Mouse (Mus musculus) naive thymus-derived CD4-positive, alpha-beta T cell, adult 5 months (primary cell): Measurements from ENCODE around the gene Gm5129. TPM values are rescaled to one million over a fixed set of nuclear protein-coding genes. Genes with fewer than 3 reads are reported as not detected.

Experiments
- polyA plus RNA-seq: library from polyadenylated mRNA; unstranded; fragments of 100-300 nt; shearing (Covaris generic); gene quantifications from one replicate; pipeline ENCODE4 v1.2.1, GENCODE M21; 2017

Gene Gm5129
- polyA plus RNA-seq, result not detected

DNA sequence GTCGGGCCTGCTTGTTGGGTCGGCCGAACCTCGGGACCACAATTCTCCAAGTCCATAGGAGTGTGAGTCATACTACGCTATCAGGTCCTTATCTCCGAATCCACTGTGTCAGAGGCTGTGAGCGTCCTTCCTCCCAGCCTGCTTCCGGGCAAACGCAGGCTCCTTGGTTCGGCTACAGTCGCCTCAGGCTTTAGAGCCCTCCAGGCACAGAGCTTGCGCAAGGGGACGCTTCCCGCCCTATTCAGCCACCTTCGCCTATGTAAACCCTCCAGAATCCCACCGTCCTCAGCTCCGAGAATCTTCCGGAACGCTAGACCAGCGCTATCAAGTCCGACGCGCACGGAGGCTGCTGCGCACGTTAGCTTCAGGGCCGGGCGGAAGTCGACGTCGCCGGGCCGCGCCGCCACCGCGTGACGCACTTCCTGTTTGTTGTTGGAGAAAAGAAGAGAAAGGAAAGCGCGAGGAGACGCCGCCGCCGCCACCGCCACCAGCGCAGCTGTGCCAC is at the start of gene Gm5129, which contains the start of gene Dnajb6:
Gene Gm5129 (minus strand): TSS at position 380 of the 505 bp plus-strand sequence.
Gene Dnajb6 (plus strand): TSS at position 132 of the 505 bp plus-strand sequence.

Other genes with a start within 250 kb of the Gm5129 start
- gene Ube3c, start 166.7 kb downstream of the Gm5129 start, polyA plus RNA-seq, result 56.7 TPM
- 385 TPM for gene Dnajb6, start 248 bp downstream of the Gm5129 start, polyA plus RNA-seq